Mouse (Mus musculus) retina, adult 2 months (tissue): Measurements from ENCODE around the gene Hist1h1d.

Source experiments
- DNase-seq: peaks from one replicate; pipeline ENCODE4 v3.0.0-alpha.2; 2012; ENCODE audit warnings: low read depth, low spot score

Gene Hist1h1d

GRCm38 (mm10) chr13:23552962-23553361 lies at the start of gene Hist1h1d:
Gene Hist1h1d, plus strand, starts transcription at chr13:23553262.
- DNase-seq = no peak

- no peak for DNase-seq
Observed at GRCm38 (mm10) chr13:23503797-23504196, 49.3 kb upstream of the Hist1h1d start.

DNA sequence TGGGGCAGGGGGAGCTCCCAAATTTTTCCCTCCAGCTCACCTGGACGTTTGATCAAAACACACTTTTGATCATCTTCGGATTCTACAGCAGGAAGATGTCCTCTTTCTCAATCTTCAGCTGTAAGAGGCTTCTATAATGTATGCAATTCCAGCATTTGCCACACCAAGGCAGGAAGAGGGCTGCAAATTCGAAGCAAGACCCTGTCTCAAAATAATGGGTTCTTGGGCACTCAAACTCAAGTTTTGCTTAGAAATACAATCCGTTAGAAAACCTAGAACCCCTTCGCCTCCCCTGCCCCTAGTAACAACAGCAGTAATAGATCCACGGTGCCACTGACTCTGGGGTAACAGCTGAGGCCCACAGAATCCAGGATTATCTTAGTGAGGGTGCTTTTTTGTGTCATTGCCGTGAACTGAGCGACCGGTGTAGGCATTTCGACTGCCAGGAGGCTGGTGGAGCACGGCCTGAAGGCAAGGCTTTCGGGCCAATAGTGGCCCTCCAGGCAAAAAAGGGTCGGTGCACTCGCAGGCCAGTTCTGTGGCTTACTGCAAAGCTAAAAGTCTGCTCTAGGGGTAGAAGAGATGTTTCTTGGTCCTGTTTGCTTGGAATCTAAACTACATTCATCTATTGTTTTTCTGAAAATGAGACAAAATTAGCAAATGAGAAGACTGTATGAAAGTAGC lies 47.3 kb upstream of the Hist1h1d start:
- DNase-seq = no peak

DNA sequence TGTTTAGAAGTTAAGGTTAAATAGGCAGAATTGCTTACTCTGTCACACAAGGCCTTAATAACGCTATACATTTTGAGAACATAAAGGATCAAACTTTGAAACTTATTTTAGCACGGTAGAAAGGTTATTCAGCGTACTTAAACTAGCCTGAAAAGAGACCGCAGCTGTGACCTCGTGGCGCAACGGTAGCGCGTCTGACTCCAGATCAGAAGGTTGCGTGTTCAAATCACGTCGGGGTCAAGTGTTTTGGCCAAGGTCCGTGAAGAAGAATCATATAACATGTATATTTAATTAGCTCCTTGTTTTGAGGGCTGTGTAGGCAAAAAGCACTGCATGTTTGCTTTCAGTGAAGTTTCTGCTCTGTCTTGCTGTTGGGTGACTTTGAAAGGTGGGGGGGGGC lies 46.7 kb upstream of the Hist1h1d start:
- no peak for DNase-seq

DNA sequence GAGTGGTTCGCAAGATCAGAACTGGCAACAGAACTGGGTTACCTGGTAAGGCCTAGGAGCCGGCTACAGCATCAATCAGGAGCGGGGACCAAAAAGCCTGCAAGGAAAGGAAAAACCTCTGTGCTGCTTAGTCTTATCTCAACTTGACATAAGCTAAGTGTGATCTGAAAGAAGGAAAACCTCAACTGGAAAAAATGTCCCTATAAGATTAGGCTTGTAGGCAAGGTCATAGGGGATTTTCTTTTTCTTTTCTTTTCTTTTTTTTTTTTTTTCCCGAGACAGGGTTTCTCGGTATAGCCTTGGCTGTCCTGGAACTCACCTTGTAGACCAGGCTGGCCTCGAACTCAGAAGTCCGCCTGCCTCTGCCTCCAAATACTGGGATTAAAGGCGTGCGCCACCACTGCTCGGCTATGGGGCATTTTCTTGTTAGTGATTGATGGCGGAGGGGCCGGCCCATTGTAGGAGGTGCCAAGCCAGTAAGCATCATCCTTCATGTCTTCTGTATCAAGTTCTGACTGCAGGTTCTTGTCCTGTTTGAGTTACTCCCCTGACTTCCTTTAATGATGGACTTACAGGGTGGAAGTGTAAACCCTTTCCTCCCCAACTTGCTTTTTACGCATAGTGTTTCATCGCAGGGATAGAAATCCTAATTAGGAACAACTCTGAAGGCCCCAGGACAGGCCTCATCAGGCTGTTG lies 46.1 kb upstream of the Hist1h1d start:
- no peak for DNase-seq

DNA sequence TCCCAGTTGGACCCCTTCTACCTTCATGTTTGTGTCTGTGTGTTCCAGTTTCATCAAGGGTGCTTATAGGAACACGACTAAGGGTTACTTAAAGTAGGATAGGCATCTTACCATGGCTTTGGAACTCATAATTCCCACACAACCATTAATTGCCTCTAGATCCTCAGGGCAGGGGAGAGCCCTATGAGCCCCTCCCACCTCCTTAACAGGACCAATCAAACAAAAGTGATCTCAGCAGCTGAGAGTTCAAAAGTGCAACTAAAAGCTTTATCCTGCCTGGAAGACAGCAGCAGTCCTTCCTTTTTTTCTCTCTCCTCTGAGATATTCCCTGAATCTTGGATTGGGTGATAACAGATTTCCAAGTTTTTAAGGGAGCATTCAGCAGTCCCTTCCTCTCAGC lies 42.9 kb upstream of the Hist1h1d start:
- DNase-seq = no peak

GRCm38 (mm10) chr13:23513517-23513916 lies 39.5 kb upstream of the Hist1h1d start:
- DNase-seq = no peak

DNA sequence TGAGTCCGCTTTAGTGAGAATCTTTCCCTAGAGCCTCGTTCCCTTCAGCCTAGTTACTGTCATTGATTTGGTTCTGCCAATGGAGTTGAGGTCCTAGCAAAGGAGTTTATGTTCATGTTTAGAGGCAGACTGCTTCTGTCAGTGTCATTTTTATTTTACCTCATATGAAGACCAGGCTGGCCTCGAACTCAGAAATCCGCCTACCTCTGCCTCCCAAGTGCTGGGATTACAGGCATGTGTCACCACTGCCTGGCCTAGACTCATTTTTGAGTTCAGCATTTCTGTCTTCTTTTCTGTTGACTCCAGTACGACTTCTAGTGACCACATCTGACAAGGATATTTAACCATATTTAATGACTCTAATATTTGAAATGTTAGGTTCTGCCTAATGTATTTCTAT lies 37.8 kb upstream of the Hist1h1d start:
- DNase-seq = no peak

DNA sequence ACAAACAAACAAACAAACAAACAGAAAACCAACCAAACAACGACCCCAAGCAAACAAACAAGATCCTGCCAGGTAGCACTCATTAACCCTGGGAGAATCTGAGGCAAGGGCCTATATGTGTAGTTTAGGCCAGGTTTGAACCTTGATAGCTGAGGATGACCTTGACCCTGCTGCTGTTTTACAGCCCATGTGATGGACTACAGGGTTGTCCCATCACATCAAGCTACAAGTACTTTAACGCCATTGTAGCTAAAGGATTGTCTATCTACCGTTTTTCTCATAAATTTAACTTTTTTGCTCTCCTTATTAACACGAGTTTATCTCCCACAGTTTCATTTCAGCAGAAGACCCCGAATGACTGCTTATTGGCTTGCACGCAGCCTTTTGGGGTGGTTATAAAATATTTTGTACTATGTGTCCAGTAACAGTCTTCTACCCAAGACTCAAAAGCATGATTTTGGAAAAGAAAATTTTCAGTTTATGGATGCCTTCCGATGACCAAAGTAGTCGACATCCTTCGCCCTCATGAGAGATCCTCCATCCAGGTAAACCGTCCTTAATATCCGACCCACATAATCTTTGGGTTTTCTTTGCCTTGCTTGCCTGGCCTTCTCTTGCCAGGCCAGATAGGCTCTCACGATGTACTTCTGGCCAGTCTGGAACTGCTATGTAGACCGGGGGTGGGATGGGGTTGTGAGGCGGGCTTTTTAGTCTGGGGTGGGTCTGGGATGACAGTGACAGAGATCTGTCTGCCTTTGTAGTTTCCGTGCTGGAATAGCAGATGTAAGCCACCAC lies 37.0 kb upstream of the Hist1h1d start:
- no peak for DNase-seq

DNA sequence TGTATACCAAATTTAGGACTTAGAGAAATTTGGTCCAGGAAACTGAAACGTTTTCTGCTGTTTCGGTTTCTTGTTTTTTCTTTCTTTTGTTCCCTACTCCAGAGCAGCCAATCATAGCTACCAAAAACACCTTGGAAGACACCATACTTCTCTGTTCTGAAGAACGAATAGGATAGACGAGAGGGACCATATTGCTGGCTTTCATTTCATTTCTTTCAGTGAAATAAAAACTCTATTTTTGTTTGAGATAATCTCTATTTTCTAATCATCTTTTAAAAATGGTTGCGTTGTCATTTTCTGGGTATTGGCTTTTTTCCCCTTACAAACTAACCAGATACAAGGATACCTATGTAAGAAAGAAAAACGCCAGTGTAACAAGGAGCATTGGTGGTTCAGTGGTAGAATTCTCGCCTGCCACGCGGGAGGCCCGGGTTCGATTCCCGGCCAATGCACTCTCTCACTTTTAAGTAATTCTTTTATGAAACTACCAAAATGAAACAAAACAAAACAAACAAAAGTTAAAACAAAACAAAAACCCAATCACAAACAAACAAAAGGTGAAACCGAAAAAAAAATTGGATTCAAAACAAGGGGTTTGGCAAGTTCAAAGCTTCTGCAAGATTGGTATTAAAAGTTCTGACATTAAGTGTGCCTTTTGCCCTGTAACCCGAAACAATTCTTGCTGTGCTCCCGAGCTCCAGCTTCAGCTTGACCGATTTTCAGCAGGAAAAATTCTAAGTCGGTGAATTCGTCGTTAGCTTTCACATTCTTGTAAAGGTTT lies 36.0 kb upstream of the Hist1h1d start:
- peak; percentile 64 for DNase-seq

- DNase-seq = peak; percentile 72
Observed at GRCm38 (mm10) chr13:23517603-23518294, 35.3 kb upstream of the Hist1h1d start.

- no peak for DNase-seq
Observed at GRCm38 (mm10) chr13:23518295-23518603, 34.8 kb upstream of the Hist1h1d start.

DNA sequence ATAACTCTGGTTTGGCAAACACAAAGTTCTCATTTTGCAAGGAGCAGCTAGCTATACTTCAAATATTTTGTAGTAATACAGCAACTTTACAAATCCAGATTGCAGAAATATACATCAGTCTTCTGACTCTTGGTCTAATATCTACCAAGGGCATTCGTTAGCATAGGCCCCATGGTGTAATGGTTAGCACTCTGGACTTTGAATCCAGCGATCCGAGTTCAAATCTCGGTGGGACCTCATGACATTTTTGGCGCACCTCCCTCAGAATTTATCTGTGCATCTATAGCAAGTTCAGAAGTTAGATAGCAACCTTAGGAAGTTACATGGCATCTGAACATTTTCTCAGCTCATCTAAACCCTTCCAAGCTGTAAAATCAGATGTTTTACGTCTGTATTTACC lies 34.2 kb upstream of the Hist1h1d start:
- DNase-seq = no peak

GRCm38 (mm10) chr13:23519416-23519815 lies 33.6 kb upstream of the Hist1h1d start:
- DNase-seq = no peak

GRCm38 (mm10) chr13:23521703-23522102 lies 31.4 kb upstream of the Hist1h1d start:
- no peak for DNase-seq

DNA sequence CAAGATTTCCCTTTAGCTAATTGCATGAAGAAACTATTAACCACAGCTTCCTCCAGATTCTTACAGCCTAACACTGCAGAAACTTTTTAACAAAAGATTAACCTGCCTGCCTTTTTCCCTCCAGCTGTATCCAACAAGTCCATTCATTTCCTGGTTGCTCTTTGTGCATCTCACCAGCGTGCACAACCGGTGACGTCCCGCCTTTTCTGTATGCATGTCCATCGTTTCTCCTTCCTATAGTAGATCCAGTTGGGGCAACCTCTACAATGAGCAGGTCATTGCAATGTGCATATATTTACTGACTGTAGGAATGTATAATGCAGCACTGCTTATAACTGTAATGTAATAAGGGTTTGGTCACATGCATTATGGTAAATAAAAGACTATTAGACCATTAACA lies 29.1 kb upstream of the Hist1h1d start:
- DNase-seq = no peak

GRCm38 (mm10) chr13:23524654-23525053 lies 28.4 kb upstream of the Hist1h1d start:
- no peak for DNase-seq

DNA sequence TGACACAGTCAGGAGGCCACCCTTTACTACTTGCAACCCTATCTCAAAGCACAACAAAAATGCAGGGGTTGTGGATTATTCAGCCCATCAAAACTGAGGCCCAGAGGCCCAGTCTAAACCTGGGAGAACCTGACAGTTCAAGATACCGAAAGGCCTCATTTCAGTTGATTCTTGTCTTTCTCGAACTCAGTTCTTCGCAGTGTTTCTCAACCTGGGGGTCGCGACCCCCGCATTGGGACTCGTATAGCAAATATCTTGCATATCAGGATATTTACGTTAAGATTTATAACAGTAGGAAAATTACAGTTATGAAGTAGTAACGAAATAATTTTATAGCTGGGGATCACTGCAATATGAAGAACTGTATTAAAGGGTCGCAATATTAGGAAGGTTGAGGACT lies 27.2 kb upstream of the Hist1h1d start:
- no peak for DNase-seq

DNA sequence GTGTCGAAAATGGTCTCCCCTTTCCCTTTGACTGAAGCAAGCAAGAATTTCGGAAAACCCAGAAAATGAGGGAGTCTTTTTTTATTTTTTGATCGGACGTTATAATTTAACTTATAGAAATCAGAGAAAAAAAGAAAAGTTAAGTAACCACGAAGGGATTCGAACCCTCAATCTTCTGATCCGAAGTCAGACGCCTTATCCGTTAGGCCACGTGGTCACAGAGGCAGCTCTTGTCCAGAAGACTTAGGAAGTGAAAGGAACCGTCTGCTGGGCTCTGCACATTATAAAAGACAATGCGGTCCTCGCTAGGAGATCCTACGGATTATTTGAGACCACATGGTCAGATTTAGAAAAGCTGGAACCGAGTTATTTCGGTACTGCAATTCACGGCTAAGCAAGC lies 26.8 kb upstream of the Hist1h1d start:
- peak; percentile 88 for DNase-seq

DNA sequence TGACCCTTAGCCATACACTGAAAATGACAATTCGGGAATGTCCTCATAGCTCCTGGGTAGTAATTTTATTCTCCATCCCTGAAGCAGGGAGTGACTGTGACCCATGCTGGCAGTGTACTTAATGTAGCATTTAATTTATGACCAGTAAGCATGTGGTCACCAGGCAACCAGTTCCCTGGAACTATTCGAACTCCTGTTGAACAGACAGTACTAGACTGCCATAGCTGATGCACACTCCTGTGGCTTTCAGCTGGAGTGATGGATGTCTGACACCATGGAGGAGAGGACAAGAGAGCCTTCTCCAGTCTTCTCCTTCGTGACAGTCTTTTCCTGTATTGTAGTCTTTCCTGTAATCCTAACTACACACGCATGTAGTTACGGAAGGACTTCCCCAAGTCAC lies 24.1 kb upstream of the Hist1h1d start:
- DNase-seq = no peak

GRCm38 (mm10) chr13:23529480-23530165 lies 23.4 kb upstream of the Hist1h1d start:
- DNase-seq = no peak
